In genomic region chr3:51997616-51998015, GRCm38 (mm10) we compare ENCODE assay signal across 22 mouse cellular contexts.
DNase-seq lines count a peak whose midpoint lies in the region; ATAC-seq and TF ChIP-seq lines count a peak whose summit lies in the region.
"Had no signal": no experiment of that assay in that cellular context is flagged by ENCODE, and none has a peak within 500 bp of the region (broad histone marks: within the 10 kb centered on the region; RNA-seq: fewer than 3 reads in every experiment).

No protein-coding gene starts in this region.

- 75% methylated on average over 11 of the region's 11 CpGs for WGBS in heart, embryonic 10.5 days
- WGBS in midbrain, embryonic 15.5 days = 85% methylated on average over 11 of the region's 11 CpGs
- 86% methylated on average over 11 of the region's 11 CpGs for WGBS in midbrain, embryonic 14.5 days

- no peak for TF ChIP-seq EP300 in ES-Bruce4 (IDR thresholded peaks at IDR 0.05; ENCODE audit: insufficient read depth, low read depth, low read length)

- no peak for TF ChIP-seq CTCF in ES-Bruce4 (IDR thresholded peaks at IDR 0.05; ENCODE audit: low read depth, low read length)

- DNase-seq in heart, embryonic 10.5 days (ENCODE audit: low spot score) = no peak
- no peak for DNase-seq in heart, postnatal 14 days
- no peak for DNase-seq in midbrain, embryonic 14.5 days
- DNase-seq in splenic B cell, adult 2 months (ENCODE audit: low read depth, low spot score) = peak; percentile 57
- no peak for DNase-seq in retina, postnatal 1 day
- DNase-seq in thymus, adult 18-20 months = no peak
- DNase-seq: adrenal gland, postnatal 10 days; cerebellum, adult 2 months; cerebellum, postnatal 25 days; embryo, embryonic 11 days; gastrocnemius, postnatal 25 days; kidney, adult 11 months; kidney, postnatal 36 days; layer of hippocampus, postnatal 36 days; lung, adult 18-20 months; lung, postnatal 10 days; thymus, postnatal 36 days had no signal

- H3K9ac ChIP-seq in midbrain, embryonic 15.5 days = no peak overlapping the region
- no peak overlapping the region for H3K9ac ChIP-seq in midbrain, embryonic 14.5 days (replicated peaks; ENCODE audit: low read length)
- no peak overlapping the region for H3K9ac ChIP-seq in ES-Bruce4 (ENCODE audit: low read depth, poor library complexity, severe bottlenecking)
- H3K9ac ChIP-seq: forebrain, embryonic 15.5 days; kidney, embryonic 15.5 days had no signal

- intact Hi-C loops in heart, postnatal 14 days (cut with DNase I) = no loop called here

- peaks cover 20% of the 10 kb centered on the region for H3K4me1 ChIP-seq in heart, embryonic 10.5 days
- peaks cover 19% of the 10 kb centered on the region for H3K4me1 ChIP-seq in midbrain, embryonic 15.5 days
- peaks cover 7% of the 10 kb centered on the region; the same call in 1 of the 2 replicates for H3K4me1 ChIP-seq in midbrain, embryonic 14.5 days (ENCODE audit: control insufficient read depth, insufficient read depth, low read length)
- no peaks in the 10 kb centered on the region for H3K4me1 ChIP-seq in ES-Bruce4 (ENCODE audit: control insufficient read depth, insufficient read depth, low read length)

- no peaks in the 10 kb centered on the region for H3K36me3 ChIP-seq in heart, embryonic 10.5 days
- no peaks in the 10 kb centered on the region for H3K36me3 ChIP-seq in midbrain, embryonic 15.5 days (replicated peaks)
- H3K36me3 ChIP-seq in midbrain, embryonic 14.5 days (ENCODE audit: control insufficient read depth, insufficient read depth, low read length) = no peaks in the 10 kb centered on the region
- no peaks in the 10 kb centered on the region for H3K36me3 ChIP-seq in ES-Bruce4 (ENCODE audit: control insufficient read depth, insufficient read depth, low read length, poor library complexity, severe bottlenecking)
- no peaks in the 10 kb centered on the region for H3K36me3 ChIP-seq in splenic B cell, adult 2 months (ENCODE audit: control insufficient read depth, insufficient read depth, low read length, poor library complexity, severe bottlenecking)
- H3K36me3 ChIP-seq: forebrain, embryonic 15.5 days; kidney, embryonic 15.5 days had no signal

- no peak overlapping the region for H3K4me2 ChIP-seq in midbrain, embryonic 15.5 days
- H3K4me2 ChIP-seq in midbrain, embryonic 14.5 days (ENCODE audit: low read length) = no peak overlapping the region
- H3K4me2 ChIP-seq: forebrain, embryonic 15.5 days; kidney, embryonic 15.5 days had no signal

- ATAC-seq in midbrain, embryonic 15.5 days (replicated peaks) = no peak
- ATAC-seq in midbrain, embryonic 14.5 days (ENCODE audit: low FRiP score, low TSS enrichment) = no peak
- ATAC-seq: activated CD4-positive, CD25-positive, alpha-beta regulatory T cell, adult 4 months; forebrain, embryonic 15.5 days had no signal

- no peak overlapping the region for H3K4me3 ChIP-seq in heart, embryonic 10.5 days
- H3K4me3 ChIP-seq in midbrain, embryonic 15.5 days = no peak overlapping the region
- H3K4me3 ChIP-seq in midbrain, embryonic 14.5 days (replicated peaks; ENCODE audit: low read depth, low read length) = no peak overlapping the region
- peak overlapping the region; percentile 8 for H3K4me3 ChIP-seq in ES-Bruce4 (ENCODE audit: low read depth, low read length)
- H3K4me3 ChIP-seq: forebrain, embryonic 15.5 days; kidney, embryonic 15.5 days had no signal

- TF ChIP-seq POLR2A in ES-Bruce4 (IDR thresholded peaks at IDR 0.05; ENCODE audit: insufficient read depth, low read length) = no peak

- H3K27ac ChIP-seq in heart, embryonic 10.5 days = 0 out of 2 replicates have a peak overlapping the region, but pooled peaks have one; percentile 42
- peak overlapping the region; percentile 18; the same call in 1 of the 2 replicates for H3K27ac ChIP-seq in midbrain, embryonic 15.5 days
- no peak overlapping the region for H3K27ac ChIP-seq in midbrain, embryonic 14.5 days (replicated peaks; ENCODE audit: low read depth, low read length)
- no peak overlapping the region for H3K27ac ChIP-seq in ES-Bruce4 (ENCODE audit: insufficient read depth, low read length)
- H3K27ac ChIP-seq: forebrain, embryonic 15.5 days; kidney, embryonic 15.5 days had no signal

- no peaks in the 10 kb centered on the region for H3K27me3 ChIP-seq in heart, embryonic 10.5 days (ENCODE audit: insufficient read depth, poor library complexity, severe bottlenecking)
- no peaks in the 10 kb centered on the region for H3K27me3 ChIP-seq in midbrain, embryonic 15.5 days (replicated peaks)
- no peaks in the 10 kb centered on the region for H3K27me3 ChIP-seq in midbrain, embryonic 14.5 days (ENCODE audit: control insufficient read depth, insufficient read depth, low read length)
- no peaks in the 10 kb centered on the region for H3K27me3 ChIP-seq in ES-Bruce4 (ENCODE audit: control insufficient read depth, insufficient read depth, low read length, poor library complexity, severe bottlenecking)
- no peaks in the 10 kb centered on the region for H3K27me3 ChIP-seq in splenic B cell, adult 2 months (ENCODE audit: control insufficient read depth, insufficient read depth, low read length, poor library complexity, severe bottlenecking)
- H3K27me3 ChIP-seq: forebrain, embryonic 15.5 days; kidney, embryonic 15.5 days had no signal

- H3K9me3 ChIP-seq in heart, embryonic 10.5 days = no peaks in the 10 kb centered on the region
- H3K9me3 ChIP-seq in midbrain, embryonic 15.5 days = no peaks in the 10 kb centered on the region
- no peaks in the 10 kb centered on the region for H3K9me3 ChIP-seq in midbrain, embryonic 14.5 days (ENCODE audit: control insufficient read depth, low read length)
- H3K9me3 ChIP-seq in ES-Bruce4 (replicated peaks; ENCODE audit: control insufficient read depth, insufficient read depth, low read length, poor library complexity, severe bottlenecking) = no peaks in the 10 kb centered on the region
- H3K9me3 ChIP-seq: forebrain, embryonic 15.5 days; kidney, embryonic 15.5 days had no signal

Comparison
In these comparisons a context has a peak if more than half of its experiments do, and no peak if none do; other contexts are left out.
1. H3K27ac ChIP-seq: peak in heart, embryonic 10.5 days (single experiment) and midbrain, embryonic 15.5 days (single experiment); none in midbrain, embryonic 14.5 days (single experiment) and ES-Bruce4 (single experiment).